8 mouse cellular contexts compared by ENCODE assay signal in genomic region chr14:115042055-115042564, GRCm38 (mm10). TPM values are rescaled to one million over a fixed set of nuclear protein-coding genes. Genes with fewer than 3 reads are reported as not detected.
DNase-seq lines count a peak whose midpoint lies in the region; ATAC-seq and TF ChIP-seq lines count a peak whose summit lies in the region.

No protein-coding gene starts in this region.

- TF ChIP-seq CTCF in cortical plate, adult 2 months (IDR thresholded peaks at IDR 0.05; ENCODE audit: extremely low read depth, insufficient read depth, low read length) = 0 out of 2 replicates have a peak, but pooled peaks have one; percentile 4

- peak overlapping the region; percentile 47 for H3K4me3 ChIP-seq in cortical plate, adult 2 months (ENCODE audit: insufficient read depth, low read length)

- H3K27ac ChIP-seq in cortical plate, adult 2 months (ENCODE audit: insufficient read depth, low read length) = peak overlapping the region; percentile 70; the same call in 1 of the 2 replicates

- H3K4me1 ChIP-seq in cortical plate, adult 2 months (ENCODE audit: control insufficient read depth, insufficient read depth, low read length) = no peaks in the 10 kb centered on the region

- peak; percentile 66 for ATAC-seq in activated CD4-positive, CD25-positive, alpha-beta regulatory T cell, adult 4 months
- peak; percentile 77 for ATAC-seq in megakaryocyte, adult 5-6 weeks (ENCODE audit: poor library complexity, severe bottlenecking)

- TF ChIP-seq POLR2A in cortical plate, adult 2 months (IDR thresholded peaks at IDR 0.05; ENCODE audit: extremely low read depth, insufficient read depth, low read length) = no peak

- DNase-seq in gastrocnemius, adult 8-10 months (ENCODE audit: low spot score in 2 of 2) = peak; percentile 81 to 86
- peak; percentile 90 for DNase-seq in induced T-regulatory cell, adult 2 months (ENCODE audit: low read depth)
- peak; percentile 65 to 67 for DNase-seq in left cerebral cortex, adult 8-10 months (ENCODE audit: low spot score in 2 of 2)
- DNase-seq in right cerebral cortex, adult 18-20 months = peak; percentile 82
- DNase-seq in urinary bladder, adult 2 months (ENCODE audit: low spot score) = peak; percentile 85

RNA-seq across cellular contexts. Expression of gene Gpc5, which starts 49.9 kb away (rescaled TPM):
- not detected for polyA plus RNA-seq in activated CD4-positive, CD25-positive, alpha-beta regulatory T cell, adult 4 months (2017; shearing (Covaris generic))
- polyA plus RNA-seq in cortical plate, adult 2 months (2012; rRNA removed) = 48.8 and 49.6 TPM in 2 replicates
- total RNA-seq in gastrocnemius, adult 8-10 months (2022) = not detected
- 10 to 100 TPM; 32.4 to 37.0 (median 36.0) TPM for total RNA-seq in left cerebral cortex, adult 8-10 months (2022)
- not detected in 2 replicates for total RNA-seq in megakaryocyte, adult 5-6 weeks (2015)
- not detected in 2 replicates for total RNA-seq in megakaryocyte, adult 5-6 weeks (2017)
- polyA plus RNA-seq in urinary bladder, adult 2 months (2012; rRNA removed) = 0.01 TPM in 1 of 2 replicates, not detected in the other

Comparison
In these comparisons a context has a peak if more than half of its experiments do, and no peak if none do; other contexts are left out.
1. Peak in every context shown above with its lines: DNase-seq, ATAC-seq, H3K4me3 ChIP-seq and H3K27ac ChIP-seq.
2. RNA of gene Gpc5, which starts 49.9 kb away (total RNA-seq): 32.4 to 37.0 TPM in left cerebral cortex, adult 8-10 months; not detected in gastrocnemius, adult 8-10 months and not detected in megakaryocyte, adult 5-6 weeks; every median in the first group is over 10 times any median in the second.